Mouse (Mus musculus) midbrain, embryonic 14.5 days (tissue): ENCODE measurements around the gene Macrod2. TPM values are rescaled to one million over a fixed set of nuclear protein-coding genes. Genes with fewer than 3 reads are reported as not detected.

Source experiments
- ATAC-seq: fragments of 200-750 bp; cut with Nextera tagmentation; 2 replicates; pipeline ENCODE4 v1.8.0; 2017; ENCODE audit warnings: moderate number of reproducible peaks, moderate library complexity; ENCODE audit not compliant: low FRiP score, low TSS enrichment
- DNase-seq: peaks from one replicate; pipeline ENCODE4 v3.0.0-alpha.2; 2015
- H3K27ac ChIP-seq: fragments of 300-500 bp; sonication (generic); replicated peaks from 2 replicates; pipeline ENCODE4 v1.5.1; 2014; ENCODE audit warnings: mild to moderate bottlenecking, low read depth, low read length, moderate library complexity
- H3K27me3 ChIP-seq: fragments of 300-500 bp; sonication (generic); 2 replicates; pipeline ENCODE4 v1.6.1; 2014; ENCODE audit warnings: low read length, control low read depth, mixed read lengths; ENCODE audit not compliant: control insufficient read depth, insufficient read depth
- H3K36me3 ChIP-seq: fragments of 300-500 bp; sonication (generic); 2 replicates; pipeline ENCODE4 v1.6.1; 2014; ENCODE audit warnings: low read length, control low read depth; ENCODE audit not compliant: control insufficient read depth, insufficient read depth
- H3K4me1 ChIP-seq: fragments of 300-500 bp; sonication (generic); 2 replicates; pipeline ENCODE4 v1.6.1; 2014; ENCODE audit warnings: mild to moderate bottlenecking, antibody characterized with exemption, low read length, control low read depth; ENCODE audit not compliant: control insufficient read depth, insufficient read depth
- H3K4me2 ChIP-seq: fragments of 300-500 bp; sonication (generic); 2 replicates; pipeline ENCODE4 v1.6.1; 2014; ENCODE audit warnings: mild to moderate bottlenecking, low read length, moderate library complexity
- H3K4me3 ChIP-seq: fragments of 300-500 bp; sonication (generic); replicated peaks from 2 replicates; pipeline ENCODE4 v1.5.1; 2014; ENCODE audit warnings: low read depth, low read length
- H3K9ac ChIP-seq: fragments of 300-500 bp; sonication (generic); replicated peaks from 2 replicates; pipeline ENCODE4 v1.6.1; 2014; ENCODE audit warnings: mild to moderate bottlenecking, low read length, moderate library complexity
- H3K9me3 ChIP-seq: fragments of 300-500 bp; sonication (generic); 2 replicates; pipeline ENCODE4 v1.6.1; 2016; ENCODE audit warnings: low read length, control low read depth, mixed read lengths; ENCODE audit not compliant: control insufficient read depth
- WGBS: fragments of 180-500 bp; shearing (Covaris S2); extraction: QIAGEN DNeasy Blood & Tissue Kit; methylation state at CpG from one replicate; pipeline ENCODE4 v1.1.7; 2014; 5-methylcytosine and 5-hydroxymethylcytosine counted together
- polyA plus RNA-seq: library from polyadenylated mRNA; unstranded; fragments of >200 nt; fragmentation: Nextera tagmentation; extraction: Ambion mirVana; gene quantifications from 2 replicates; pipeline ENCODE4 v1.2.1, GENCODE M21; 2014

Gene Macrod2
- polyA plus RNA-seq, 1 experiment from 2014 or later: 61.4 TPM

GRCm38 (mm10) chr2:142257501-142257900 is 1862.4 kb downstream of the Macrod2 start:
- no peak for DNase-seq
- no peak for ATAC-seq
- Histone ChIP-seq H3K27ac (no peak overlapping the region), H3K9me3 (no peaks in the 10 kb centered on the region), H3K4me1 (peaks cover 12% of the 10 kb centered on the region), H3K36me3 (no peaks in the 10 kb centered on the region), H3K4me3 (no peak overlapping the region), H3K4me2 (no peak overlapping the region), H3K27me3 (no peaks in the 10 kb centered on the region), H3K9ac (no peak overlapping the region)
- WGBS: 97% methylated on average over 1 of the region's 1 CpGs

- WGBS: 94% methylated on average over 6 of the region's 6 CpGs
- H3K9me3 ChIP-seq: no peaks in the 10 kb centered on the region
Observed at GRCm38 (mm10) chr2:142261046-142261445, 1865.9 kb downstream of the Macrod2 start.

GRCm38 (mm10) chr2:142264697-142265096 is 1869.6 kb downstream of the Macrod2 start:
- H3K4me2 ChIP-seq: no peak overlapping the region
- H3K4me3 ChIP-seq: no peak overlapping the region
- H3K27me3 ChIP-seq: no peaks in the 10 kb centered on the region
- WGBS: 89% methylated on average over 2 of the region's 2 CpGs
- ATAC-seq (no peak), DNase-seq (no peak)
- no peak overlapping the region for H3K9ac ChIP-seq
- H3K27ac ChIP-seq: no peak overlapping the region
- no peaks in the 10 kb centered on the region for H3K36me3 ChIP-seq
- H3K4me1 ChIP-seq: no peaks in the 10 kb centered on the region
- H3K9me3 ChIP-seq: no peaks in the 10 kb centered on the region

More at GRCm38 (mm10) chr2:142261046-142261445, 1865.9 kb downstream of the Macrod2 start:
- Histone ChIP-seq H3K27ac (no peak overlapping the region), H3K4me2 (no peak overlapping the region), H3K4me3 (no peak overlapping the region), H3K4me1 (no peaks in the 10 kb centered on the region), H3K9ac (no peak overlapping the region), H3K27me3 (no peaks in the 10 kb centered on the region), H3K36me3 (no peaks in the 10 kb centered on the region)
- ATAC-seq: no peak
- no peak for DNase-seq

DNA sequence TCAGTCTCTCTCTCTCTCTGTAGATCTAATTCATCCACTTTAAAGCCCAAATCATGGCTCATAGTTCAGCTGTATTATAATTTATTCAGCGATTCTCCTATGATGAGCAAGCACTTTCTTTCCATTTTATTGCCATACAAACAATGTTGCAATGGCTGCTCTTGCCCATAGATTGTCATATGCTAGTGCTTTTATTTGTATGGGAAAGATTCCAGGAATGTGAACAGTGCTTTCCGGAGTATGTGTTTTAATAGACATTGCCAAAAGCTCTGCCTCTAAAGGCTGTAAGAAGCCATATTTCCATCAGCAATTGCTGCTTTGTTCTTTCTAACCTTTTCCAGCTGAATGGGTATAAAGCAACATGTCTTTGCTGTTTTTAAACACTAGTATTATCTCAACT is 1872.7 kb downstream of the Macrod2 start:
- H3K9me3 ChIP-seq: no peaks in the 10 kb centered on the region
- H3K36me3 ChIP-seq: no peaks in the 10 kb centered on the region
- no peak overlapping the region for H3K4me3 ChIP-seq
- H3K4me1 ChIP-seq: no peaks in the 10 kb centered on the region
- H3K27me3 ChIP-seq: no peaks in the 10 kb centered on the region
- DNase-seq: no peak
- no peak for ATAC-seq
- H3K4me2 ChIP-seq: no peak overlapping the region
- 93% methylated on average over 2 of the region's 2 CpGs for WGBS
- H3K9ac ChIP-seq: no peak overlapping the region
- H3K27ac ChIP-seq: no peak overlapping the region

- Histone ChIP-seq H3K36me3 (no peaks in the 10 kb centered on the region), H3K4me3 (no peak overlapping the region), H3K27ac (no peak overlapping the region), H3K9me3 (no peaks in the 10 kb centered on the region), H3K27me3 (no peaks in the 10 kb centered on the region), H3K9ac (no peak overlapping the region), H3K4me2 (no peak overlapping the region), H3K4me1 (no peaks in the 10 kb centered on the region)
- DNase-seq: no peak
- 69% methylated on average over 1 of the region's 1 CpGs for WGBS
- no peak for ATAC-seq
Observed at GRCm38 (mm10) chr2:142286761-142287160, 1891.7 kb downstream of the Macrod2 start.

DNA sequence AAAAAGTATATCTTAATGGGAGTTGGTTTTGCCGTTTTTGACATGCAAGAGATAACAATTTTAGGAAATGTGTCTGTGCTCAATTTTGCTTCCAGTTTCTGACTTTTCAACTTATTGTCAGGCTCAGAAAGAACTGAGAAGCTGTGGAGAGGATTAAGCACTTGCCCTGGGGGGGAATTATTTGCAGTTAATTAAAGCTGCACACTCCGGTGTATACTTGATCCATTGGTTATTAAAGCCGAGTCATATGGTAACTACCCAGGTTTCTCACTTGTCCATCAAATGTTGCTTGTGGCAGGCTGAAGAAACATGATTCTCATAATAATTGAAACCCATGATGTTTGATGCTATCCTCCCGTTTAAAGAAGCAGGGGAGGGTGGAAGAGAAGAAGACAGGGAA is 1899.7 kb downstream of the Macrod2 start:
- peak; percentile 62 for DNase-seq
- no peak overlapping the region for H3K9ac ChIP-seq
- no peak overlapping the region; the same call in 1 of the 2 replicates for H3K27ac ChIP-seq
- no peaks in the 10 kb centered on the region for H3K4me1 ChIP-seq
- no peak for ATAC-seq
- no peaks in the 10 kb centered on the region for H3K27me3 ChIP-seq
- no peak overlapping the region for H3K4me3 ChIP-seq
- no peaks in the 10 kb centered on the region for H3K36me3 ChIP-seq
- H3K9me3 ChIP-seq: no peaks in the 10 kb centered on the region
- no peak overlapping the region for H3K4me2 ChIP-seq
- 27% methylated on average over 4 of the region's 4 CpGs for WGBS

GRCm38 (mm10) chr2:142303098-142303911 is 1908.2 kb downstream of the Macrod2 start:
- Histone ChIP-seq H3K4me1 (peaks cover 6% of the 10 kb centered on the region; the same call in 1 of the 2 replicates), H3K4me3 (no peak overlapping the region), H3K27ac (peak overlapping the region; percentile 73), H3K27me3 (no peaks in the 10 kb centered on the region), H3K4me2 (no peak overlapping the region), H3K9ac (no peak overlapping the region), H3K36me3 (no peaks in the 10 kb centered on the region), H3K9me3 (no peaks in the 10 kb centered on the region)
- peak; percentile 67 for DNase-seq
- peak; percentile 86 for ATAC-seq
- WGBS: 0% methylated on average over 2 of the region's 2 CpGs

DNA sequence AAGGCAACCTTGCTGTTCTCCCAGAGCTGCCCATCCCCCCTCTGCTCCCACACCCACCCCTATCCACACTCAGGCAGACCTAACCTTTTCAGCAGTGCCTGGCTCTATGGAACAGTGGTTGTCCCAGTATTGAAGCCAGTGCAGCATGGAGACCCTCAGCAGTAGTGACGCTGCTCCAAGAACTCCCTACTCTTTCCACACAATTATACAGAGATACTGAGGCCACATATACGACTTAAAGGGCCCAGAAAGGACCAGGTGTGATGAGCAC is 1908.7 kb downstream of the Macrod2 start:
- Histone ChIP-seq H3K4me2 (no peak overlapping the region), H3K4me3 (no peak overlapping the region), H3K9me3 (no peaks in the 10 kb centered on the region), H3K27ac (peak overlapping the region; percentile 73), H3K4me1 (peaks cover 6% of the 10 kb centered on the region; the same call in 1 of the 2 replicates), H3K36me3 (no peaks in the 10 kb centered on the region), H3K27me3 (no peaks in the 10 kb centered on the region), H3K9ac (no peak overlapping the region)
- WGBS: 21% methylated on average over 2 of the region's 2 CpGs
- DNase-seq (peak; percentile 48), ATAC-seq (peak; percentile 79)

DNA sequence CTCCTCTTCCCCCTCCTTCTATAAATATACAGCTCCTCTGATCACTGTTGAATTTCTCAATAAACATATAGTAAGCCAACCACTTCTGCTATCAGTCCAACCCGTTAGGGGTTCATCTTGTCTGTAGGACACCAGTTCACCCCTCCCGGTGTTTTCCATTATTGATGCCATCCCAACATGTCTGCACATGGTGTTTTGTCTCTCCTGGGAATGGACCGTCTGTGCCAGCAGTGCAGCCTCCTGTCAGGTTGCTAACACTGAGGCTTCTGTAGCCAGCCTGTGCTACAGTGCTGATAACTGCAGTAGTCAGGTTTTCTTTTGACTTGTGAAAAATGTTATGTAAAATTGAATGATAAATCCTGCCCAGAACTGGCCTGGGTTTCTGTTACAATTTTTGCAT is 1928.0 kb downstream of the Macrod2 start:
- 71% methylated on average over 3 of the region's 3 CpGs for WGBS
- H3K4me2 ChIP-seq: no peak overlapping the region
- ATAC-seq: no peak
- no peak overlapping the region for H3K4me3 ChIP-seq
- no peak overlapping the region for H3K27ac ChIP-seq
- H3K27me3 ChIP-seq: no peaks in the 10 kb centered on the region
- no peaks in the 10 kb centered on the region for H3K36me3 ChIP-seq
- H3K4me1 ChIP-seq: 0 out of 2 replicates have a peak, but pooled peaks cover 3% of the 10 kb centered on the region
- H3K9ac ChIP-seq: no peak overlapping the region
- H3K9me3 ChIP-seq: no peaks in the 10 kb centered on the region
- DNase-seq: no peak
